Mouse (Mus musculus): Measurements from ENCODE around the gene Thrsp.
A peak's percentile ranks its signal among the peaks of the same experiment; 100 is the strongest.
"Not testable (repeated sequence)": the region's sequence is repeated elsewhere in the genome, so short reads cannot be mapped to it uniquely, and the experiment has no call there.

Gene Thrsp

GRCm38 (mm10) chr7:97416906-97417777, at the start of gene Thrsp:
Thrsp (minus strand) TSS chr7:97417730.
- DNase-seq (ENCODE audit: low read depth), result no peak

GRCm38 (mm10) chr7:97455577-97455976, 38.0 kb upstream of the Thrsp start:
- no peak for DNase-seq (ENCODE audit: low read depth)

- DNase-seq (ENCODE audit: low read depth), result no peak
Measured at GRCm38 (mm10) chr7:97454795-97455194, 37.3 kb upstream of the Thrsp start.

- DNase-seq (ENCODE audit: low read depth), result peak; percentile 26
Measured at GRCm38 (mm10) chr7:97453141-97453921, 35.8 kb upstream of the Thrsp start.

GRCm38 (mm10) chr7:97452196-97452595, 34.7 kb upstream of the Thrsp start:
- no peak for DNase-seq (ENCODE audit: low read depth)

GRCm38 (mm10) chr7:97451023-97451422, 33.5 kb upstream of the Thrsp start, which contains the start of gene Kctd14:
Kctd14 (plus strand) TSS chr7:97451323.
- DNase-seq (ENCODE audit: low read depth), result not testable (repeated sequence)

- no peak for DNase-seq (ENCODE audit: low read depth)
Measured at GRCm38 (mm10) chr7:97447050-97447531, 29.6 kb upstream of the Thrsp start.

GRCm38 (mm10) chr7:97446171-97446925, 28.8 kb upstream of the Thrsp start:
- DNase-seq (ENCODE audit: low read depth), result no peak

GRCm38 (mm10) chr7:97438986-97439385, 21.5 kb upstream of the Thrsp start:
- DNase-seq (ENCODE audit: low read depth), result no peak

- DNase-seq (ENCODE audit: low read depth), result no peak
Measured at GRCm38 (mm10) chr7:97434517-97434916, 17.0 kb upstream of the Thrsp start.

- DNase-seq (ENCODE audit: low read depth), result not testable (repeated sequence)
Measured at GRCm38 (mm10) chr7:97433517-97433916, 16.0 kb upstream of the Thrsp start.

- no peak for DNase-seq (ENCODE audit: low read depth)
Measured at GRCm38 (mm10) chr7:97429705-97430104, 12.2 kb upstream of the Thrsp start.

- no peak for DNase-seq (ENCODE audit: low read depth)
Measured at GRCm38 (mm10) chr7:97427778-97428420, 10.4 kb upstream of the Thrsp start.

- no peak for DNase-seq (ENCODE audit: low read depth)
Measured at GRCm38 (mm10) chr7:97427296-97427695, 9.8 kb upstream of the Thrsp start.

- no peak for DNase-seq (ENCODE audit: low read depth)
Measured at GRCm38 (mm10) chr7:97426566-97426965, 9.0 kb upstream of the Thrsp start.

- DNase-seq (ENCODE audit: low read depth), result peak; percentile 85
Measured at GRCm38 (mm10) chr7:97424621-97425245, 7.2 kb upstream of the Thrsp start.

GRCm38 (mm10) chr7:97423754-97424153, 6.2 kb upstream of the Thrsp start:
- DNase-seq (ENCODE audit: low read depth), result no peak

- no peak for DNase-seq (ENCODE audit: low read depth)
Measured at GRCm38 (mm10) chr7:97420958-97421651, 3.6 kb upstream of the Thrsp start.

GRCm38 (mm10) chr7:97420406-97420805, 2.9 kb upstream of the Thrsp start:
- DNase-seq (ENCODE audit: low read depth), result no peak

- DNase-seq (ENCODE audit: low read depth), result no peak
Measured at GRCm38 (mm10) chr7:97419163-97419562, 1.6 kb upstream of the Thrsp start.

Data from induced T-regulatory cell, adult 2 months (primary cell).